Mouse (Mus musculus) embryo, embryonic 9.5 days (tissue): ENCODE measurements around the gene Ing4.
A peak's percentile ranks its signal among the peaks of the same experiment; 100 is the strongest.

ENCODE experiments used
- DNase-seq: peaks from one replicate; pipeline ENCODE4 v3.0.0-alpha.2; 2017; ENCODE audit errors: extremely low spot score

Gene Ing4

DNA sequence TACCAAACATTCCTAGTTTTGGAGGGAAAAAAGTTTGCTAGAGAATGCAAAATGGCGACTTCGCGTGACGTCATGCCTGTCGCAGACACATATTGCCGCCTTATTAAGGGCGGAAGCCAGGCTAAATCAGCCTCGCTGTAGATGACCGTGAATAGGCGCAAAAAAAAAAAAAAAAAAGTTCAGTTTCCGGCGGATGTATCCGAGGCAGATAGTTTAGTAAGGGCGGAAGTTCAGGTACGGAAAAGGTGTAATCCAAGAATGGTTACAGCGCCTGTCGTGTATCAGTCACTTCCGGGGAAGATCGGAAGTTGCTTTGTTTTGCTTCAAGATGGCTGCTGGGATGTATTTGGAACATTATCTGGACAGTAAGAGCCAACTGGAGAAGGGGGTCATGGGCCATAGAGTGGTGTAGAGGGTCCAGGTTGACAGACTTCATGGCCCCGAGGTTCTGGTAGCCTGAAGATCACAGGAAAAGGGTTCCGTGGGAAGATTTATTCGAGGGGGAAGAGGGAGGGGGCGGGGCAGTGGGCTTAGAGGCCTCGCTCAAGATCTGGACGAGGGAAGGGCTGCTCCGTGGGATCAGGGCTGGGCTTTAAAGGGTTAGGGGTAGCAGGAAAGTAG lies at the start of gene Ing4:
Gene Ing4, plus strand, starts transcription at position 228 of the 621 bp plus-strand sequence.
- peak; percentile 86 for DNase-seq

DNA sequence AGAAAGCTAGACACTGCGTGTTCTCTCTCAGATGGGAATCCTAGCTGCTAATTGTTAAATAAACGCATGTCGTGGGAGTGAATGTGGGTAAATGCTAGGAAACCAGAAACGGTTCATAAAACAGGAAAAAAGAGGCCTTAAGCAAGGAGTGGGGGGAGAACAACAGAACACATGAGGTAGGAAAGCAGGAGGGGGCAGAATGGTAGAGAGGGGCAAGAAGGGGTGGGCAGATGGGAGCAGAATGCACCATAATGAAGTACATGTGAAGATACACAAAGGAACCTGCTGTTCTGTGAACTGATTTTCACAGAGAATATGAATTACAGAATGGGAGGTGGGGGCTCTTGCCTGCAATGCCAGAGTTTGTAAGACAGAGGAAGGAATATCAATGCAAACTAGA lies 47.3 kb upstream of the Ing4 start:
- no peak for DNase-seq

DNA sequence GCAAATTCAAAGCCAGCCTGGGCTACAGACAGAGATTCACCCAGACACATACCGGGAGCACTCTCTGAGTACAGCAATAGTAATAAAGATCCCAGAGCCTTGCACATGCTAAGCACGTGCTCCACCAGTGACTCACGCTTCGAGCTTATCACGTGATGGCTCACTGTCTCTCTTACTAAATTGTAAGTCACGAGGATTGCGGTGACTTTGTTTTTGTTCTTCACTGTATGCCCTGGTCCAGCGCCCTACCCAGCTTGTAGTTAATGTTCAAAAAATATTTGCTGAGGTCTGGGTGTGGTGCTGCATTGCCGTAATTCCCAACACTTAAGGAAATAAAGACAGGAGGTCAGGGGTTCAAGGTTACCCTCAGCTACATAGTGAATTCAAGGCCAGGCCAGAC lies 46.2 kb upstream of the Ing4 start:
- DNase-seq, result no peak

DNA sequence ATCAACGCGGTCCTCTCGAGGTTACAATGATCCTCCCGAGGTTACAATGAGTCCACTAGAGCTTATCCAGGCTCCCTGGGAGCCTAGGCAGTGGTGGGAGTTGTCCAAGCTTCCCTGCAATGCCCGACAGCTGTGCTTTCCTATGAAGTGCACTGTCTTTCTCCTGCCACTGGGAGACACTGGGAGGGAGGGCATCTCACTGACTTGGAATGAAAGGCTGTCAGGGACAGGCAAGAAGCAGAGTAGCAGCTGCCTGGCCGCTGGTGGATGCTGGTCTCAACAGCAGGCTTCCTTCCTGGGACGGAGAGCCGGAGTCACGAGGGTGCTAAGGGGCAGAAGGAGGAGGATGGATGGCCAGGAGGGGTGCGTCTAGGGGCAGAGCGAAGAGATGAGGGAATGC lies 45.7 kb upstream of the Ing4 start:
- peak; percentile 34 for DNase-seq

DNA sequence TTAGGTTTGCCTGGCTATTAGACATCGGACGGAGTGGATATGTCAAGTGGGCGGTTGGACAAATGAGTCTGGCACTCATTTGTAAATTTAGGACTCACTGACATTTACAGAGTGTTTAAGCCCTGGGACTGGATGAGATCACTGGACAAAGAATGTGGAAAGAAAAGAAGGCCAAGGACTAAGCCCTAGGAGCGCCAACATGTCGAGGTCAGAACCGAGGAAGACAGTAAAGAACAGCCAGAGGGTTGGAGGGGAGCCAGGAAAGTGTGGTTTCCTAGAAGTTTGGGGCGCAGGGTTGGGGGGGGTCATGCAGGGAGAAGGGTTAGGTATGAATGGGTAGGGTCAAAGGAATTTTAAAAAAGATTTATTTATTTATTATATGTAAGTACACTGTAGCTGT lies 44.3 kb upstream of the Ing4 start:
- no peak for DNase-seq

DNA sequence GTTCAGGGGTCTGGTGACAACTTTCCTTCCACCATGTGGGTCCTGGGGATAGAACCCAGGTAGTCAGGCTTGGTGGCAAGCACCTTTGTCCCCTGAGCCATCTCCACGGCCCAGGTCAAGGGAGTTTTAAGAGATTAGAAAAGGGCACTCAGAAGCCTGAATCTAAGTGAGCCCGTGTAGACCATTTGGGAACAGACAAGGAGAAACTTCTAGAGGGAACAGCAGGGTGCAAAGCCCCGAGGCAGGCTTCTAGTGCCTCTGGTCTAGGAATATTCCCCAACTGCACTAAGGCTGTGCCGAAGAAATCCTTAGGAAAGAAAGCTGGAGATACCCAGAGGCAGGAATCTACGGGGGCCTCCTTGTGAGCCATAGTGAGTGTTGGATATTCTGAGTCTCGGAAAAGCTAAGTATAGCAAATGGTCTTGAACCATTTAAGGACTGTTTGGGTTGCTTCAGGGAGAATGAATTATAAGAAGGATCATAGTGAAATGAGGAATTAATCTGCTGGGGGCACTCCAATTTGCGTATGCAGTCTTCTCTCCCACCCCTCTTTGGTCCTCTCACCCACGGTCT lies 43.6 kb upstream of the Ing4 start:
- DNase-seq, result no peak

DNA sequence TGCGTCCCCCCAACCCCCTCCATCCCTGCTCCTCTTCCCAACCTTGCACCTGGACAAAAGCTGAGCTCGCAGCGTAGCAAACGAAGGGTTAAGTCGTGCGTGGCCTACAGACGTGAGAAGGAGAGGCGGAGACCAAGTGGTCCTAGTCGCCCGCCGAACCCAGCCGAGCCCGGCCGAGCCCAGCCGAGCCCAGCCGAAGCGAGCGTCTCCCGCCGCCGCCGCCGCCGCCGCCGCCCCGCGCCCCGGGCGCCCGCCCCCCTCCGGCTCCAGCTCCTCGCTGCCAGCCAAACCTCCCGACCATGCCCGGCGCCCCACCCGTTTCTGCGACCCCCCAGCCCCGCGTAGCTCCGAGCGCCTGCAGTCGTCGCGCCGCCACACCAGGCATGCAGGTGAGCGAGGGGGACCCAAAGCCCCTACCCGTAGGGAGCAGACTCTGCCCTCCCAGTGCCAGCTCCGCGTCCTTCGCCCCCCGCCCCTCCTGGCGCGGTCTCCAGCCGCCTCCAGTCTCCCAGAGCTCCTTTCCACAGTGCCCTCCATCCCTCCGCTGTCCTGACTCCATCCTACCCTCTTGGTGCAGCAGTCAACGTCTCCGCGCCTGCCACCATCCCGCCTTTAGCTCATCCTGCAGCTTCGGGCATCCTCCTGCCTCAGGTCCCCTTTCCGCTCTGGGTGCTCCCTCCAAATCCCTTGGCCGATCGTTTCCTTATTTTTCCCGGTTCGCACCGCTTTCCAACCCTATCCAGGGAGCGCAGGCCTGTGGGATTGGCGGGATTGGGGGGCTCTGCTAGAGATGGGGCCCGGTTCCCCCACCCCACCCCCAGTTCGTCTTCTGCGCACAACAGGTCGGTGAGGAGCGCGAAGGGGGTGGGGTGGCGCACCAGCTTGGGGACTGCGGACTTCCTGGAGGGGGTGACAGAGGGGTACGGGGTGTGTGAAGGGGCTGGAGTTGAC lies 42.7 kb upstream of the Ing4 start, which contains the start of gene Pianp:
Gene Pianp, plus strand, starts transcription at position 144 of the 951 bp plus-strand sequence.
- peak; percentile 76 for DNase-seq

DNA sequence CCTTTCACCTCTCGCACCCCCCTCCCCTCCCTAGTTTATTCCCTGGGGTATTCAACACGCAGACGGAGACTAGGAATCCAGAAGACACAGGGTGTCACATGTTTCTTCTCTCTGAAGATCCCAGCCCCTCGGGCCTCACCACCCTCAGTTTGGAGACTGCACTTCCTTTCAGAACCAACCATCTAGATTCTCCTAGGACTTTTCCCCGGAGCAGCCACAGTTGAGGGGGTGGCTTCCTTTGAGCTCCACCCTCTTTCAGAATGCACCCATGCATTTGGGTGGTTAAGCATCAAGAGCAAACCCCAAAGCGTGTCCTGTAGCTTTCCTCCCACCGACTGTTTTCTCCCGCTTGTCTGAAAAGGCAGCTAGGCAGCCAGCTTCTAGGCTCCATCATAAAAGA lies 41.5 kb upstream of the Ing4 start:
- no peak for DNase-seq

DNA sequence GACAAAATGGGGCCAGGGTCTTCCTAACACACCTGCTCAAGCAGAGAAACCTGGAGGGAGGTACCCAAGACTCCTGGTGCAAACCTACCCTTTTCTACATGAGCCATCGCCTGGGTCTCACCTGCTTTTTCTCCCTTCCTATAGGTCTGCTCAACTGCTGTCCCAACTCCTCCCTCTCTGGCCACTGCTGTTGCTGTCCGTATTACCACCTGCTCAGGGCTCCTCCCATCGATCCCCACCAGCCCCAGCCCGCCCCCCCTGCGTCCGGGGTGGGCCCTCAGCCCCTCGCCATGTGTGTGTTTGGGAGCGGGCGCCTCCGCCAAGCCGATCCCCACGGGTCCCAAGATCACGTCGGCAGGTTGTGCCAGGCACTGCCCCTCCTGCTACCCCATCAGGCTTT lies 40.5 kb upstream of the Ing4 start:
- DNase-seq, result no peak

DNA sequence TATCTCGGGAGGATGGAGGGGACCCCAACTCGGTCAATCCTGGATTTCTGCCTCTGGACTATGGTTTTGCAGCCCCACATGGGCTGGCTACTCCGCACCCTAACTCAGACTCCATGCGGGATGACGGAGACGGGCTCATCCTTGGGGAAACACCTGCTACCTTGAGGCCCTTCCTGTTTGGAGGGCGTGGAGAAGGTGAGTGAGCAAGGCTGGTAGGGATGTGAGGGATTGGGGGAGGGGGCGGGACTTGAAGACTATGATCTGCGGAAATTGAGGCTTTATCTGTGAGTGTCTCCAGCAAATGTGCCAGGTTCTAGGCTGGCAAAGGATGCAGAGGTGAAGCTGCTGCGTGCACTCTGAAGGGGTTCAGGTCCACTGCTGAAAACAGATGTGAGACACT lies 40.0 kb upstream of the Ing4 start:
- no peak for DNase-seq

DNA sequence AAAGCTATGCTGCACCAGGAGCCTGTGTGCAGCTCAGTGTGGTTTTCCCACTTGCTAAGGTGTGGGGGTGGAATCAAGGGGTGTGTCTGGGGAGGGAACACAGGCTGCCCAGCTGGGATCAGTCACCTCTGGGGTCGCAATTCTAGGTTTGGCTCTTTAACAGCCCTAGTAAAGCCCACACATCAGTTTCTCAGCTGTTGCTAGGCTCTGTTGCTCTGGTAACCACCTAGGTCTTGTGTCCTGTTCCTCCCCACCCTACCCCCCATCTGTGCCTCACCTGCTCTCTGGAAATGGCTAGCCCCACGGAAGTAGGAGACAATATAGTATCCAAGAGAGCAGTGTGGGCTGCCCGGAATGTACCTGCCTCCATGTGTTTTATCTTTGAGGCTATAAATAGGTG lies 35.9 kb upstream of the Ing4 start:
- DNase-seq, result no peak

DNA sequence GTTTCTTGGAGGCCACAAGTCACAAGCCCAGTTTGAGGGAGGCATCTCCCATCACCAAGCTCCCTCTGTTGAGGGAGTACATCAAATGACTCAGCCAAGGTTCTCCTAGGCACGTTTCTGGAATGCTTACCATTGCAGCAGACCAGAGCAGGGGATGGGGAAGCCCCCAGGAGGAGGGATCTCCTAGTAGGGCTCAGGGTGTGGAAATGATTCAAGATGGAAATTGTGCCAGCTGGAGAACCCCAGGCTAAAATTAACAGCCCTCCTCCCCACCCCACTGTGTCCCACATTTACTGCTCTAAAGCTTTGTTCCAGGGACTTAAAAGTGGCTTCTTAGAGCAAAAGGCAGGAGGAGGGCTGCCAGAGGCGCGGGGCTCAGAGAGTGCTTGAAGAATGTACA lies 34.5 kb upstream of the Ing4 start:
- DNase-seq, result no peak

DNA sequence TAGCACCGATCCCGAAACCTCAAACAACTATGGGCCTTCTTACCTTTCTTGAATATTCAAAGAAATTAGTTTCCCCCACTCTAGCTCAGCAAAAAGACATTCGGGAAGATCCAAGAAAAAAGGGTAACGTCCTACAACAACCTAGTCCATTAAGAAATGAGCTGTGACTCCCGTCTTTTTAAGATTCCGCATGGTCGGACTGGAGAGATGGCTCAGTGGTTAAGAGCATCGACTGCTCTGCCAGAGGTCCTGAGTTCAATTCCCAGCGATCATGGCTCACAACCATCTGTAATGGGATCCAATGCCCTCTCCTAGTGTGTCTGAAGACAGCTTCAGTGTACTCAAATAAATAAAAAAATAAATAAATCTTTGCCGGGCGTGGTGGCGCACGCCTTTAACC lies 31.5 kb upstream of the Ing4 start:
- no peak for DNase-seq

DNA sequence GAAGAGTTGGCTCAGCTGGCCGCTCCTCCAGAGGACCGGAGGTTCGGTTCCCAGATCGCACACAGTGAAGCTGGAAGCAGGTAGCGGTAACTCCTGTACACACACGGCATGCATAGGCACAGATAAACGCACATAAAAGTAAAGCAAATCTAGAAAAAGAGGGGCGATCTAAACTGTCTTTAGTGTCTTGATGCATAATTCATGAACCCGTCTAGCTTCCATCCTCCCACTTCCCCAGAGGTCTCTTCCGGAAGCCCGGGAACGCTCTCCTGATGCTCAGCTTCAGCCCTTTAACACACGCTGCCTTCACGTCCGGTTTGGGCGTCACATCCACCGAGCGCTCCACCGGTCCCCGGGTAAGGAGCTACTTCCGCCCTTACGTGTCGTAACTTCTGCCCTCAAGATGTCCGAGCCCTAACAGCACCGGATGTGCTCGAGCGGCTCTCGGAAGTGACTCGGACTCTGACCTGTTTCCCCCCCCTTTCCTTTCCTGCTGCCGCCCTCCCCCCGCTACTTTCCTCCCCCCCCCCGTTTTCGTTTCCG lies 30.9 kb upstream of the Ing4 start:
- DNase-seq, result peak; percentile 97

DNA sequence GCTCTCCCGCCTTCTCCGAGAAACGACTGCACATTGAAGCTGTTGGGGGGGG lies 30.6 kb upstream of the Ing4 start, which contains the start of gene Zfp384:
Gene Zfp384, plus strand, starts transcription at position 17 of the 52 bp plus-strand sequence.
- DNase-seq, result no peak

DNA sequence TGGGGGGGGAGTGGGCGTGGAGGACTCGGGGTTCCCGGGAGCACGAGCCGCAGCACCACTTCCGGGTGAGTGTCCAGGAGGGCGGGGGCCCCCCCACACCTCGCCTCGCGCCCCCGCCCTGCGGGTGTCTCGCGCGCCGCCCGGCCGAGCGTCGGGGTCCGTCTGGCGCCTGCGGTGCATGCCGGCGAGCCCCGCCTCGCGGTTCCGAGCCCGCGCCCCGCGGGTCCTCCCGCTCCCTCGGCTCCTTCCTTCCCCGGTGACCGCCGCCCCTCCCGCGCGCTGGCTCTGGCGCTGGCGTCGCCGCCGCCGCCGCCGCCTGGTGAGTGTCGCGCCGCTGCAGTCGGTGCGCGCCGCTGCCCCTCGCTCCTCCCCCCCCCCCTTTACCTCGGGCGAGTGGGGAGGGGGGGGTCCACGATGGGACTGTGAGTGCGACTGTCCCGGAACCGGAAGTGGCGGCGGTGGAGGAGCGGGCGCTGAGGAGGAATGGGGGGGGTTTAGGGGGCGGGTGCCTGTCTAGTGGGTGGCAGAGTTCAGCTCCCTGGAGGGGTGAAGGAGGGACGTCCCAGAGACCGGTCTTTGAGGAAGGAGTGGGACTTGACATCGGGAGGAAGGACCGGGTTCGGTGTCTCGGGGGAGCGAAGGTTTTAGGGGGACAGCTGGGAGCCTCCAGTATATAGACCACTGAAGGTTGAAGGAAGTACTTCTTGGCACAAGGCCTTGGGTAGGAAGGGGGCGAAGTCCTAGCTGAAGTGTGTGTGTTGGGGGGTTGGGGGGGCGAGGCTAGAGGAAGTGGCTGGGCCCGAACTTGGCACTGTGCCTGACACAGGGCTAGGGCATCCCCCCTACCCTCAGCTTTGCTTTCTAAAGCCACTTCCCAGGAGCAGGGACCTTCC lies 30.1 kb upstream of the Ing4 start:
- DNase-seq, result peak; percentile 85

DNA sequence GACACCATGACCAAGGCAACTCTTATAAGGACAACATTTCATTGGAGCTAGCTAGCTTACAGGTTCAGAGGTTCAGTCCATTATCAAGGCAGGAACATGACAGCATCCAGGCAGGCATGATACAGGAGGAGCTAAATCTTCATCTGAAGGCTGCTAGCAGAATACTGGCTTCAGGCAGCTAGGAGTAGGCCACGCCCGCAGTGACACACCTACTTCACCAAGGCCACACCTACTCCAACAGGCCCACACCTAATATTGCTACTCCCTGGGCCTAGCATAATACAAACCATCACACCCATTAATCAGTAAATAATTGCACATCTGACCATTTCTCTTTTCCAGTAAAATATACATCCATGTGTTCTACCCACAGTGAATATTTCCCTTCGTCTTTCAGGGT lies 21.9 kb upstream of the Ing4 start:
- DNase-seq, result no peak

DNA sequence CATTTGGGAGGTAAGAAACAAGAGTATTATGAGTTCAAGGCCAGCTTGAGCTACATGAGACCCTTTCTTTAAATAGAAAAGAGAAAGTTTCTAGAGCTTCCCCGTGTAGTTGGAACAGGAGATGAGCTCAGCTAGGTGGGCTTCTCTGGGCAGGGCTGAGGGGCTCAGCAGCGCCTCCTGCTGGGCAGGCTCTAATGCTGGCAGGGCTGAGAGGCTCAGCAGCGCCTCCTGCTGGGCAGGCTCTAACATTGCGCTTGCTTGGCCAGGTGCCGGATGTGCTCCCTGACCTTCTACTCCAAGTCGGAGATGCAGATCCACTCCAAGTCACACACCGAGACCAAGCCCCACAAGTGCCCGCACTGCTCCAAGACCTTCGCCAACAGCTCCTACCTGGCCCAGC lies 9.0 kb upstream of the Ing4 start:
- DNase-seq, result peak; percentile 77

DNA sequence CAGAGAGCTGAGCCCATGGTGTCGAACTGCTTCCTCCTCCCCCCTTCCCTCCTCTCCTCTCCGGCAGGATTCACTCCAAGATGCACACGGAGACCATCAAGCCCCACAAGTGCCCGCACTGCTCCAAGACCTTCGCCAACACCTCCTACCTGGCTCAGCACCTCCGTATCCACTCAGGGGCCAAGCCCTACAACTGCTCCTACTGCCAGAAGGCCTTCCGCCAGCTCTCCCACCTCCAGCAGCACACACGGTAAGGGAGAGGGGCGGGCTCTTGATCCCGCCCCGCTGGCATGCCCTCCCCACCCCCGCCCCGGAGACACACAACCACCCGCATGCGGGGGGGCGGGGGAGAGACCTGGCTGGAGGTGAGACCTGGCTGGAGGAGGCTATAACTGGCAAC lies 8.0 kb upstream of the Ing4 start:
- DNase-seq, result no peak

DNA sequence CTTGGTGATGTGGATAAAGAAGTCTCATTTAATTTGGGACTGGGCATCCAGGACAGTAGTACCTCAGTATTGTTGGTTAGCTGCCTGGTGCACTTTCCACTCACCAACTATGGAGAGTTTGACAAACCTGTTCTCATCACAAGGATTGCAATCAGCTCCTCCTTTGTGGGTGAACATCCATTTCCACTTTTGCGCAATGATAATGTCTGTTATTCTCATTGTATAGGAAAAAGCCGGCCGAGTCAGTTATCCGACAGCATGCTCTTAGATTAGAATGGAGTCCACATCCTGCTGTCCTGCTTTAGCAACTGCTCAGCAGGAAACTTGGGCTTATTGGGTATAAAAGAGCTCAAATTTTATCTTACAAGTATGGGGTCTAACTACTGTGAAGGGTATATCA lies 894 bp upstream of the Ing4 start:
- DNase-seq, result peak; percentile 14

DNA sequence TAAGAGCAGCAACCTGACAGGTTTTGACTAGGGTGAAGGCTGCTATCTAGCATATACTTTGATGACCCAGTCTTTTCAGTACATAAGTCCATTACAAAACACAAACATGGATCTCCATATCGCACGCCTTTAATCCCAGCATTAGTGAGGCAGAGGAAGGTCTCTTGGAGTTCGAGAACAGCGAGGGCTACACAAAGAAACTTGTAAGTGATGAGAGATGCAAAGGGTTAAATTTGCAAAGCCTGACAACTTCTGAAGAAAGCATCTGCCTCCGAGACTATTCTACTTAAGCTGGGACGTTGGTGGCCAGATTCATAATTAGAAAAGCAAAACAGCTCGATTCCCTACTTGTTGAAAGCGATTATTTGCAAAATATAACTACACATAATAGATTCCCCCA lies 429 bp upstream of the Ing4 start:
- no peak for DNase-seq

DNA sequence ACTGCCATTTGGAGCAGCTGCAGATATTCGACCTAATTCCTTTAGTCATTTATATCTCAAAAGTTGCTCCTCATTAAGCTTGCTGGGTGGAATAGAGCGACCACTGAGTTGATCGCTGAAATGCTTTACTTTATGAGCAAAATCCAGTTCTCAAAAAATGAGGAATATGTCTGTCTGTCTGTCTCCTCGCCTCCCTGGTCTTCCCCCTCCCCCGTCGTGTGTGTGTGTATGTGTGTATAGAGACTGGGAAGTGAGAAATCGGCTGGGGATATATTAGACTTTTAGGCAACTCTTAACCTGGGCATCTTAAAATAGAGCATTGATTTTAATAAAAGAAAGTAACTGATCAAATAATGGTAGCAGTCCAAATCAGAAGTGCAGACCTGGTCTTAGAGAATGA lies 661 bp downstream of the Ing4 start:
- no peak for DNase-seq
